Mouse (Mus musculus) erythroid progenitor cell, adult 5-6 weeks (primary cell): ENCODE measurements around the gene Tead1. TPM values are rescaled to one million over a fixed set of nuclear protein-coding genes. Genes with fewer than 3 reads are reported as not detected.

Source experiments
- ATAC-seq: replicated peaks from 2 replicates; pipeline ENCODE4 v1.8.0; 2016; ENCODE audit warnings: moderate number of reproducible peaks, mild to moderate bottlenecking, moderate TSS enrichment, inconsistent platforms; ENCODE audit not compliant: poor library complexity, low FRiP score, severe bottlenecking
- total RNA-seq, 2 experiments: library from RNA; stranded (forward) in 1 of 2; stranded (reverse) in 1 of 2; fragments of 150-400 nt in 1 of 2; fragments of 186-747, 209-891 nt in 1 of 2; gene quantifications; 2 replicates each; pipeline versions ENCODE4 v1.2.3 to v1.2.4; 2015 to 2017; ENCODE audit warnings: low replicate concordance in 2 of 2

The Tead1 gene
- total RNA-seq, 2 experiments from 2014 or later: not detected

GRCm38 (mm10) chr7:112719394-112720142 is 40.5 kb downstream of the Tead1 start:
- no peak for ATAC-seq

- no peak for ATAC-seq
Observed at GRCm38 (mm10) chr7:112720143-112720988, 41.2 kb downstream of the Tead1 start.

GRCm38 (mm10) chr7:112720989-112721337 is 41.8 kb downstream of the Tead1 start:
- no peak for ATAC-seq

GRCm38 (mm10) chr7:112721859-112722258 is 42.7 kb downstream of the Tead1 start:
- no peak for ATAC-seq

- no peak for ATAC-seq
Observed at GRCm38 (mm10) chr7:112728399-112728798, 49.3 kb downstream of the Tead1 start.

GRCm38 (mm10) chr7:112730209-112730608 is 51.1 kb downstream of the Tead1 start:
- ATAC-seq: no peak

- ATAC-seq: no peak
Observed at GRCm38 (mm10) chr7:112731584-112731983, 52.5 kb downstream of the Tead1 start.

GRCm38 (mm10) chr7:112739174-112739573 is 60.1 kb downstream of the Tead1 start:
- no peak for ATAC-seq

GRCm38 (mm10) chr7:112741790-112742189 is 62.7 kb downstream of the Tead1 start:
- ATAC-seq: no peak

GRCm38 (mm10) chr7:112743063-112743462 is 63.9 kb downstream of the Tead1 start:
- no peak for ATAC-seq

GRCm38 (mm10) chr7:112743621-112744395 is 64.7 kb downstream of the Tead1 start:
- no peak for ATAC-seq

- no peak for ATAC-seq
Observed at GRCm38 (mm10) chr7:112747187-112747586, 68.1 kb downstream of the Tead1 start.

- no peak for ATAC-seq
Observed at GRCm38 (mm10) chr7:112747836-112748235, 68.7 kb downstream of the Tead1 start.

- no peak for ATAC-seq
Observed at GRCm38 (mm10) chr7:112748327-112748726, 69.2 kb downstream of the Tead1 start.

- ATAC-seq: no peak
Observed at GRCm38 (mm10) chr7:112750101-112750500, 71.0 kb downstream of the Tead1 start.

GRCm38 (mm10) chr7:112752311-112752710 is 73.2 kb downstream of the Tead1 start:
- ATAC-seq: no peak

- no peak for ATAC-seq
Observed at GRCm38 (mm10) chr7:112753314-112753713, 74.2 kb downstream of the Tead1 start.

GRCm38 (mm10) chr7:112759359-112759975 is 80.3 kb downstream of the Tead1 start:
- ATAC-seq: no peak

GRCm38 (mm10) chr7:112760293-112760692 is 81.2 kb downstream of the Tead1 start:
- ATAC-seq: no peak

GRCm38 (mm10) chr7:112760782-112761181 is 81.7 kb downstream of the Tead1 start:
- no peak for ATAC-seq
